Mouse (Mus musculus) megakaryocyte, embryonic 14.5 days (primary cell): Measurements from ENCODE around the gene Rbm8a.

Experiments
- FLI1 ChIP-seq: IDR thresholded peaks from 2 replicates; pipeline ENCODE4 v1.6.1; 2012; ENCODE audit warnings: low read length, inconsistent platforms, mixed read lengths
- GATA1 ChIP-seq: IDR thresholded peaks from 3 replicates; pipeline ENCODE4 v1.6.1; 2012; ENCODE audit warnings: mixed read lengths, low read length, inconsistent platforms, borderline replicate concordance

DNA sequence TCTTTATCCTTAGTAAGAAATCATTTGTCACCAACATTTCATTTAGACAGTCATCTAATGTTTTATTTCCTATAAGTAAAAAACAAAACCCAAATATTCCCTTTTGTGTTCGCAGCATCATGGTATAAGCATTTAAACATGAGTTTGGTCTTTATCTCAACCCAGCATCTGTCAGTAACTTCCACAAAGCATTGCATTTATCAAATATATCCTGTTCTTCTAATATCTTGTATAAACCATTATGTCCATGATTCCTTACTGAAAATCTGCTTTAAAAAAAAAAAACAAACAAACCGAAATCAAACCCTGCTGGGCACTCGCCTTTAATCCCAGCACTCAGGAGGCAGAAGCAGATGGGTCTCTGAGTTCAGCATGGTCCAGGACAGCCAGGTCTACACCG lies 23.1 kb upstream of the Rbm8a start:
- TF ChIP-seq GATA1 (no peak), FLI1 (no peak)
